Mouse (Mus musculus) 3T3-L1 (cell line): ENCODE data around the gene Gm3486.
"Not testable (repeated sequence)": the region's sequence is repeated elsewhere in the genome, so short reads cannot be mapped to it uniquely, and the experiment has no call there.

ENCODE experiments used
- DNase-seq: peaks from one replicate; pipeline ENCODE4 v3.0.0-alpha.2; 2015; ENCODE audit warnings: low read depth, low spot score

Gene Gm3486

GRCm38 (mm10) chr14:41489385-41489784 lies at the start of gene Gm3486:
Gene Gm3486, minus strand, starts transcription at chr14:41489485.
- DNase-seq = not testable (repeated sequence)

GRCm38 (mm10) chr14:41524695-41525094 lies 35.4 kb upstream of the Gm3486 start:
- DNase-seq = not testable (repeated sequence)

GRCm38 (mm10) chr14:41520683-41521082 lies 31.4 kb upstream of the Gm3486 start:
- DNase-seq = not testable (repeated sequence)

GRCm38 (mm10) chr14:41453418-41453817 lies 35.9 kb downstream of the Gm3486 start, which contains the start of gene Gm7954:
Gene Gm7954, minus strand, starts transcription at chr14:41453518.
- not testable (repeated sequence) for DNase-seq
